Mouse (Mus musculus): ENCODE data around the gene Ankrd33b.

Gene Ankrd33b

GRCm38 (mm10) chr15:31367481-31368200 lies at the start of gene Ankrd33b:
Gene Ankrd33b, minus strand, starts transcription at chr15:31367726.
- DNase-seq (ENCODE audit: low read depth, low spot score) = no peak

- no peak for DNase-seq (ENCODE audit: low read depth, low spot score)
These were observed 47.7 kb upstream of the Ankrd33b start for GRCm38 (mm10) chr15:31415181-31415580.

GRCm38 (mm10) chr15:31414179-31414898 lies 46.8 kb upstream of the Ankrd33b start:
- DNase-seq (ENCODE audit: low read depth, low spot score) = no peak

GRCm38 (mm10) chr15:31413662-31414061 lies 46.1 kb upstream of the Ankrd33b start:
- DNase-seq (ENCODE audit: low read depth, low spot score) = no peak

GRCm38 (mm10) chr15:31412933-31413332 lies 45.4 kb upstream of the Ankrd33b start:
- no peak for DNase-seq (ENCODE audit: low read depth, low spot score)

- no peak for DNase-seq (ENCODE audit: low read depth, low spot score)
These were observed 44.9 kb upstream of the Ankrd33b start for GRCm38 (mm10) chr15:31412436-31412835.

GRCm38 (mm10) chr15:31407490-31407889 lies 40.0 kb upstream of the Ankrd33b start:
- no peak for DNase-seq (ENCODE audit: low read depth, low spot score)

- no peak for DNase-seq (ENCODE audit: low read depth, low spot score)
These were observed 39.4 kb upstream of the Ankrd33b start for GRCm38 (mm10) chr15:31406881-31407280.

- DNase-seq (ENCODE audit: low read depth, low spot score) = no peak
These were observed 36.8 kb upstream of the Ankrd33b start for GRCm38 (mm10) chr15:31404346-31404745.

- no peak for DNase-seq (ENCODE audit: low read depth, low spot score)
These were observed 34.8 kb upstream of the Ankrd33b start for GRCm38 (mm10) chr15:31402200-31402892.

GRCm38 (mm10) chr15:31400974-31401373 lies 33.4 kb upstream of the Ankrd33b start:
- no peak for DNase-seq (ENCODE audit: low read depth, low spot score)

- DNase-seq (ENCODE audit: low read depth, low spot score) = no peak
These were observed 31.2 kb upstream of the Ankrd33b start for GRCm38 (mm10) chr15:31398769-31399168.

GRCm38 (mm10) chr15:31397379-31397778 lies 29.9 kb upstream of the Ankrd33b start:
- no peak for DNase-seq (ENCODE audit: low read depth, low spot score)

GRCm38 (mm10) chr15:31396755-31397154 lies 29.2 kb upstream of the Ankrd33b start:
- peak; percentile 58 for DNase-seq (ENCODE audit: low read depth, low spot score)

GRCm38 (mm10) chr15:31395986-31396385 lies 28.5 kb upstream of the Ankrd33b start:
- DNase-seq (ENCODE audit: low read depth, low spot score) = no peak

- no peak for DNase-seq (ENCODE audit: low read depth, low spot score)
These were observed 25.9 kb upstream of the Ankrd33b start for GRCm38 (mm10) chr15:31393402-31393801.

GRCm38 (mm10) chr15:31392705-31393104 lies 25.2 kb upstream of the Ankrd33b start:
- no peak for DNase-seq (ENCODE audit: low read depth, low spot score)

- no peak for DNase-seq (ENCODE audit: low read depth, low spot score)
These were observed 24.6 kb upstream of the Ankrd33b start for GRCm38 (mm10) chr15:31392135-31392534.

- no peak for DNase-seq (ENCODE audit: low read depth, low spot score)
These were observed 14.5 kb upstream of the Ankrd33b start for GRCm38 (mm10) chr15:31381936-31382468.

GRCm38 (mm10) chr15:31379471-31379870 lies 11.9 kb upstream of the Ankrd33b start:
- no peak for DNase-seq (ENCODE audit: low read depth, low spot score)

GRCm38 (mm10) chr15:31375212-31375611 lies 7.7 kb upstream of the Ankrd33b start:
- no peak for DNase-seq (ENCODE audit: low read depth, low spot score)

GRCm38 (mm10) chr15:31369125-31369612 lies 1.6 kb upstream of the Ankrd33b start:
- no peak for DNase-seq (ENCODE audit: low read depth, low spot score)

Data from skeletal muscle tissue, adult 2 months (tissue).